Mouse (Mus musculus): ENCODE measurements around the gene Fbxo44.

Fbxo44 gene

GRCm38 (mm10) chr4:148166431-148166830 is 6.1 kb upstream of the Fbxo44 start:
- DNase-seq (ENCODE audit: inconsistent age in 2 of 2, low spot score in 1 of 2): peak in 1 of 2 experiments; percentile 45

- DNase-seq (ENCODE audit: inconsistent age in 2 of 2, low spot score in 1 of 2): peak in 1 of 2 experiments; percentile 26
These were observed 5.3 kb upstream of the Fbxo44 start for GRCm38 (mm10) chr4:148165551-148165950.

- no peak for DNase-seq (ENCODE audit: inconsistent age in 2 of 2, low spot score in 1 of 2)
These were observed 4.2 kb upstream of the Fbxo44 start for GRCm38 (mm10) chr4:148164461-148164860.

- DNase-seq (ENCODE audit: inconsistent age in 2 of 2, low spot score in 1 of 2): peak; percentile 90 to 92
These were observed 3.7 kb upstream of the Fbxo44 start for GRCm38 (mm10) chr4:148164002-148164439.

GRCm38 (mm10) chr4:148159544-148160435 is 492 bp downstream of the Fbxo44 start:
- peak; percentile 98 to 100 for DNase-seq (ENCODE audit: inconsistent age in 2 of 2, low spot score in 1 of 2)

- peak; percentile 50 to 71 for DNase-seq (ENCODE audit: inconsistent age in 2 of 2, low spot score in 1 of 2)
These were observed 1.6 kb downstream of the Fbxo44 start for GRCm38 (mm10) chr4:148158436-148159348.

GRCm38 (mm10) chr4:148154982-148155381 is 5.3 kb downstream of the Fbxo44 start:
- DNase-seq (ENCODE audit: inconsistent age in 2 of 2, low spot score in 1 of 2): peak in 1 of 2 experiments; percentile 80

GRCm38 (mm10) chr4:148154006-148154405 is 6.3 kb downstream of the Fbxo44 start:
- DNase-seq (ENCODE audit: inconsistent age in 2 of 2, low spot score in 1 of 2): no peak

- DNase-seq (ENCODE audit: inconsistent age in 2 of 2, low spot score in 1 of 2): no peak
These were observed 7.7 kb downstream of the Fbxo44 start for GRCm38 (mm10) chr4:148152547-148152946.

- peak; percentile 93 to 96 for DNase-seq (ENCODE audit: inconsistent age in 2 of 2, low spot score in 1 of 2)
These were observed 8.8 kb downstream of the Fbxo44 start, which contains the start of gene Fbxo6 for GRCm38 (mm10) chr4:148151267-148152168. Gene Fbxo6, minus strand, starts transcription at chr4:148152140.

- DNase-seq (ENCODE audit: inconsistent age in 2 of 2, low spot score in 1 of 2): no peak
These were observed 9.4 kb downstream of the Fbxo44 start for GRCm38 (mm10) chr4:148150953-148151266.

GRCm38 (mm10) chr4:148150242-148150641 is 10.0 kb downstream of the Fbxo44 start:
- peak in 1 of 2 experiments; percentile 29 for DNase-seq (ENCODE audit: inconsistent age in 2 of 2, low spot score in 1 of 2)

- no peak for DNase-seq (ENCODE audit: inconsistent age in 2 of 2, low spot score in 1 of 2)
These were observed 10.7 kb downstream of the Fbxo44 start for GRCm38 (mm10) chr4:148149540-148149939.

GRCm38 (mm10) chr4:148147714-148148113 is 12.6 kb downstream of the Fbxo44 start:
- peak; percentile 8 to 25 for DNase-seq (ENCODE audit: inconsistent age in 2 of 2, low spot score in 1 of 2)

GRCm38 (mm10) chr4:148143721-148144120 is 16.6 kb downstream of the Fbxo44 start:
- peak in 1 of 2 experiments; percentile 12 for DNase-seq (ENCODE audit: inconsistent age in 2 of 2, low spot score in 1 of 2)

- peak; percentile 95 to 99 for DNase-seq (ENCODE audit: inconsistent age in 2 of 2, low spot score in 1 of 2)
These were observed 19.9 kb downstream of the Fbxo44 start for GRCm38 (mm10) chr4:148140098-148141011.

GRCm38 (mm10) chr4:148139767-148140097 is 20.6 kb downstream of the Fbxo44 start:
- no peak for DNase-seq (ENCODE audit: inconsistent age in 2 of 2, low spot score in 1 of 2)

GRCm38 (mm10) chr4:148137503-148137902 is 22.8 kb downstream of the Fbxo44 start:
- DNase-seq (ENCODE audit: inconsistent age in 2 of 2, low spot score in 1 of 2): no peak

GRCm38 (mm10) chr4:148134988-148135387 is 25.3 kb downstream of the Fbxo44 start:
- no peak for DNase-seq (ENCODE audit: inconsistent age in 2 of 2, low spot score in 1 of 2)

Measured in adrenal gland, adult (tissue).